Mouse (Mus musculus) right cerebral cortex, postnatal 14 days (tissue): ENCODE measurements around the gene Mylk.

Source experiments
- DNase-seq: peaks from one replicate; pipeline ENCODE4 v3.0.0; 2022

Gene Mylk

DNA sequence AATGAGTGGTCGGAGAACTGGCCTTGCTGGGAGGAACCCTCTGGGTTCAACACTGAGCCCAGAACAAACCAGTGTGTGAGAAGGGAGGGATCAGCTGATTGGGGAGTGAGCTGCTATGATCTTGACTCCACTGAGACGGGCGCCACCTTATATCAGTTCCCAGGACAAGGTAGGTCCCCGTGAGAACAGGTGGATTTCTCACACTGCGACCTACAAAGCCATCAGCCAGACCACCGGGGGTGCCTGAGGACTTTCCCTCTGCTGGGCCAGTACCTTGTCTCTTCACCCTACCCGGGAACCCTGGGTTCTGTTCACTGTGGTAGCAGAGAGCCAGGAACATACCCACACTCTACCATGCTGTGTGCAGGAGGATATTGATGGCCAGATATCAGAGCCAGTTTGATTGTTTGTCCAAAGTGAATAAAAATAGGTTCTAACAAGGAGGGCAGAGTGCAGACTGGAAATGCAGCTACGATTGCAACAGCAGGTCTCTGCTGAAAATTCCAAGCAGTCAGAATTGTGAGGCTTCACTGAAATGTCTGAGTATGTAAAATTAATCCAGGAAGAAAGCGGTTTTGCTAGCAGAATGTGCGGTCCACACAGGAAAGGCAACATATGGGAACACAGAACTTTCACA, 248.8 kb downstream of the Mylk start:
- no peak for DNase-seq

DNA sequence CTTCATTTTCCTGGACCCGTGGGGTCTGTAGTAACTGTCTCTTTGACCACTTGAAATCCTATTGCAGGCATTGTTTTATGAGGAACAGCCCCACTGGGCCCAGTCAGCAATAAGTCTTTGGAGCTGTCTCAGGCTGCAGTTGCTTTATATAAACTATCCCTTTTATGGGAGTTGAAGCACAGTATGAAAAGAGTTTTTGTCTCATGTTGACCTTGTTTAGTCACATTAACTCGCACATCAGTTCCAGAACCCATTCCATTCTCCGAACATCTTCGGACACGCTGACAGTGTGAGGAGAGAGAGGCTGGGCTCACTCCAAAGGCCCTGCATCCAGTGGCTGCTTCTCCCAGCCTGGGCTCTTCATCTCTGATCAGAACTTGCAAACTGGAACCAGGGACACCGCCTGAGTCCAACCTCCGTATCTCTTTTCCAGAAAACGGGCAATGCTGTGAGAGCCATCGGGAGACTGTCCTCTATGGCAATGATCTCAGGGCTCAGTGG, 249.7 kb downstream of the Mylk start:
- no peak for DNase-seq

DNA sequence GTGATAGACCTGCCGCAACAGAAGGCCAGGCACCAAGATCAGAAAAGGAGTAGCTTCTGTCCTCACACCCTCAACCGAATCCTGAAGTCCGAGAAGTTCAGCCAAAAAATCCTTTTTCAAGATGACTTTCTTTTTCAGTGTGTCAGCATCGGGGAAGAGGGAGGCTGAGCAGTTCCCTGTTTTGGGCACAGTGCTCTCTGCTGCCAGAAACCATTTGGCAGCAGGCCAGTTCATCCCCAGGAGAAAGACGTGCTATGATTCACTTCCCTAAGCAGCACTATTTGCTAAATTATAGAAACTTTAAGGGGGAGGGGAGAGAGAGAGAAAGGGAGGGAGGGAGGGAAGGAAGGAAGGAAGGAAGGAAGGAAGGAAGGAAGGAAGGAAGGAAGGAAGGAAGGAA, 251.1 kb downstream of the Mylk start:
- peak; percentile 83 for DNase-seq

DNA sequence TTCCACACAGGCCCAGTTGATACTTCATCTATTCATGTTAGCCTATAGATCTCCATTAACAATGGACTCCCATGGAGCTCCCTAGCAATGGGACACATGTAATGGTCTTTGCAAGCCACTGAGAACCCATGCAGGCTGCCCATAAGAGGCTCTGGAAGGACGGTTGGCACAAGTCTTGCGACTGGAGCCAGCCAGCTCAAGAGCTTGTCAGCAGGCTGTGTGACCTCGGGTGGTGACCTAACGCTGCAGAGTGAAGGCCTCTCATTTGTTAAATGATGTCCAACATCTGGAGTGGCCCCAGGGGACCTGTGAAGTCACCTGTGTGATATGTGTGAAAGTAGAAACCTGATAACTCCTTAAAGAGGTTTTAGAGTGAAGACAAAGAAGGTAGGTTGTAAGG, 252.0 kb downstream of the Mylk start:
- DNase-seq: no peak

DNA sequence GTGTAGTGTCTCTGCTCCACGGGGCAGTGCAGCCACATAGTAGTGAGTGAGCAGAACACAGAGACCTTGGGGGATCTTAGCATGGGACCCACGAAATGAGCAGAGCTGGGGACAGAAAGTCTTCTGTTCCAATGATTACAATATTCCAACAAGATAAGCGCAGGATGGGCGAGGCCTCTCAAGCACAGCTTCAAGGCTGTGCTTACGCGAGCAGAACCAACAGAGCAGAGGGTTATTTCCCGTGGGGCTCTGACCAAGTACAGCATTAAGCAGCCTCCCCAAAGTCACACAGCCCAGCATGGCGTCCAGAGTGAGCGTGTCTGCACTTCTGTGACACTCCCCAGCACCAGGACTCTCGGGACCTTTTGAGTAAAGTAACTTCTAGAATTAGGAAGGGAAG, 252.6 kb downstream of the Mylk start:
- DNase-seq: no peak

DNA sequence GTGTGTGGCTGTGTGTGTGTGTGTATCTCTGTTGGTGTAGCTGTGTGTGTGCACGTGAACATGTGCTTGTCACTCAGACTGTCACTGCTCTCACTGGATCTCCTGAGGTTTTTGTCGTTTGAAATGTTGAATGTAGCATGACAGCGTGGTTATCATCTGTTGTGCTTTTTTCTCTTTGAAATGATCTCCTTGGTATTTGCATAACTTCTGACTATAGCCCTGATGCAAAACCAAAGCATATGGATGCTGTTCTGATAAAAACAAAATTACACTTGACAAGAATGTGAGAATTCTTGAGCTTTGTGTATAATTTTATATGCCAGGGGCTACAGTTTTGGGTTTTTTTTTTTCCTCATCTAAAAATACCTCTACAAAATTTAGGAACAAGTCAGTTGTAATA, 254.0 kb downstream of the Mylk start:
- no peak for DNase-seq

DNA sequence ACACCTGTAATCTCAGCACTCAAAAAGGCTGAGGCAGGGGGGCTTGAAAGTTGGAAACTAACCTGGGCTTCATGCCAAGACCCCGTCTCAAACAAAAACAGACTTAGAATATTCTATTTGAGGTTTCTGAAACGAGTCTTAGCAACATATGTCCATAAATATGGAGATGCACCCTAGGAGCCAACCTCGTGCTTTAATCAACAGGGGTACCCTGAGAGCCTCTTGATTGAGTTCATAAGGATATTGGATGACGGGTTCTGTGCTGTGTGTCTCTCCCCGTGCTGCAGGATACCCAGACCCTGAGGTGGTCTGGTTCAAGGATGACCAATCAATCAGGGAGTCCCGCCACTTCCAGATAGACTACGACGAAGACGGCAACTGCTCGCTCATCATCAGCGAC, 255.0 kb downstream of the Mylk start:
- no peak for DNase-seq

DNA sequence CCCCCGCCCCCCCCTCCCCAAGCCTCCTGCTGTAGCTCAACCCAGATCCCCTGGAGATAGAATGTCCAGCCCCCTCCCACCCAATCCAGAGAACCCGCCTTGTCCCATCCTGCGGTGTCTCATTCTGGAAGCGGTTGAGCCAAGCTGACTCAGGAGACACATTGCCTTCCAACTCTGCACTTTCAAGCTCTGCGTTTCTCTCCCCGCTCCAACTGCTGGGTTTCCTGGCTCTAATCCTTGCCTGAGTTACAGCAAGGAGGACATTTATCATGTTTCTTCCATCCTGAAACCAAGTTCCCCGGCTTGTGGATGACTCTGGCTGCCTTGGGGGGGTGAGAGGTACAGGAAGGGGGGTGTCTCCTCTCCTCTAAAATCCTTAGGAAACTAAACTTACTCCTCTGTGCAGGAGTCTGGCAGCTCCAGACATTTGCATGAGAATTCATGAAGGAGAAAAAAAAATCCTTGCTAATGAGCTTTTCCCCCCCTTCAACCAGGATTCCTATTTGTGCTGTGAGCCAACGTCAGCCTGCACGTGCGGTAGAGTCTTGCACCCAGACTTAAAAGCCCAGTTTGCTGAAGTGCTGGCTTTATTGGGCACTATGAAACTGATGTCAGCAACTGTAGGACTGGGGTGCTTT, 256.0 kb downstream of the Mylk start:
- DNase-seq: no peak

DNA sequence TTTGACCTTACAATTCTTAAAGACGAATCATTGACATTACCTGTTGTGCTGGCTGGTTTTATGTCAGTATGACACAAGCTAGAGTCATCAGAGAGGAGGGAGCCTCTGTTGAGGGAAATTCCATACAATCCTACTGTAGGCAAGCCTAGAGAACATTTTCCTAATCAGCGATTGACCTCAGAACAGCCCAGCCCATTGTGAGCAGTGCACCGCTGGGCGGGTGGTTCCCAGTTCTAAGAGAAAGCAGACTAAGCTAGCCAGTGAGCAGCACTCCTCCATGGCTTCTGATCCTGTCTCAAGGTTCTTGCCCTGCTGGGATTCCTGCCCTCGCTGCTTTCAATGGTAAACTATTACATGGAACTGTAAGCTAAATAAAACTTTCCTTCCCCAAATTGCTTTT, 259.3 kb downstream of the Mylk start:
- DNase-seq: no peak

DNA sequence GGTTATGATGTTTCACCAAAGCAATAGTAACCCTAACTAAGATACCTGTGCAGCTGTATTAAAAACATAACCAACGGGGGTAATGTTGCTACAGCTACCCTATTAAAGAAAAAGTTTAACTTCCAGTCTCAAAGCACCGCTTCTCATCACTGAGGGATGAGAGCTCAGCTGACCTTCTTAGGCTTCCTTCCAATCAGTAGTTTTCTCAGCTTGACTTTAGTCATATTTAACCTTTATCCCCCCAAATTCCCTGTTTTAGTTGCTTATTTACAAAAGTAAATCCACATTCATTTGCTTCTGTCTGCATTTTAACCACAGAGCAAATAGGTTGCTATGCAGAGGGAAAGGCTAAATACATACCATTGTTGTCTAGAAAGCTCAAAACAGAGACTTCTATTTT, 259.7 kb downstream of the Mylk start:
- DNase-seq: no peak

DNA sequence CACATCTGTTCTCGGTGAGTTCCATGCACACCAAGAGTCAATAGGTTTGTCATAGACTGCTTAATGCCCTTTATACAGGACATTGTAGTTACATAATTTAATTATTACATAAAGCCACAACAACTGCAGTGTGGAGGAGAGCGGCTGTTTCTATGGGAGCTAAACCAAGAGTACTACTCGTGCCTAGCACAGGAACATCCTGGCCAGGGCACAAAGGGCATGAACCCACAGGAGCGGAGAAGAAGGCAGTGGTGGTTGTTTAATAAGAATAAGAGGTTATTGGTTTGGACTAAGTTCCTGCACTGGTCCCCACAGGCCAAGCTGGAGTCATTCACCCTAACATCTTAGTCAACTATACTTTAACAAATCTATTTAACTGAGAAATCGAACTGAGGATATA, 261.2 kb downstream of the Mylk start:
- DNase-seq: no peak

DNA sequence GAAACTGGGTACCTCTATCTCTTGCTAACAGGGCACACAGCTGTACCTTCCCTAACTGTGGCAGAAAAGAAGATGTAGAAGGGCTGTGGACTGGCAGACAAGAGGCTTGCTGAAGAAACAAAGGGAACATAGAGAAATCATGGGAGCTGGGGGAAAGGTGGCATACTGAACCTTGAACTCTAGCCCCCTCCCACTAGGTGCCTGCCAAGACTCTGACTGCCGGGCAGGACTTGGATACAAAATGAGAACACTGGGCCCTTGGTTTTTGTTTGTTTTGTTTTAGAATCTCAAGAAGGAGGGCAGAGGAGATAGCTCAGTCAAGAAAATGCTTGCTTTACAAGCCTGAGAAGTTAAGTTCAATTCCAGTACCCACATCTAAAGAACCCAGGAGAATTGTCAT, 262.4 kb downstream of the Mylk start:
- no peak for DNase-seq

DNA sequence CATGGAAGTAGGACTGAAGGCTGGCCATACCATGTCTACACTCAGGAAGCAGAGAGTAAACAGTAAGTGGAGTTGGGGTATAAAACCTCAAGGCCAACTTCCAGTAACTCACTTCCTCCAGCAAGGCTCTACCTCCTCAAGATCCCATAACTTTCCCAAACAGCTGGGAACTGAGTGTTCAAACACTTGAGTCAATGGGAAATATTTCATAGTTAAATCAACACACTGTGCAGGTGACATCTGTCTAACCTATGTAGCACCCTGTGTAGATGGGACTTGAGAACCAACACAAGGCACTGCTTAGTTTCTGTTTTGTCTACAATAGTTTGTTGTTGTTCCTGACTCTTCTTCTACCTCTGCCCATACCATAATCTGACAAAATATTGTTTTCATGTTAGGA, 263.4 kb downstream of the Mylk start:
- no peak for DNase-seq

DNA sequence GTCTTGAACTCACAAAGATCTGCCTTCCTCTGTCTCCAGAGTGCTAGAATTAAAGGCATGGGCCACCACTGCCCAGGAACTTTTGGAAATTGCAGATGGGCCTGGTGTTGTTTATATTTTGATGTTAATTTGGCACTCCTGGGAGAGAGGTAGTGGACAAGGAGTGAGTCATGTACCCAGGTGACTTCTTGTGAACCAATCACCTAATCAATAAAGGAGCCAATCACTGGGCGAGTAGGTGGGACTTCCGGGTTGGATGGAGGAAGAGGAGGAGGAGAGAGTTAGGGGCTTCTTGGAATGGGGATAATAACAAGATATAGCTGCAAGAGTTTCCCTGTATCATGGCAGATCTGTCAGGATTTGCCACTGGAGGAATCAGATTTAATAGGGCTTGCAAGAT, 268.5 kb downstream of the Mylk start:
- no peak for DNase-seq

DNA sequence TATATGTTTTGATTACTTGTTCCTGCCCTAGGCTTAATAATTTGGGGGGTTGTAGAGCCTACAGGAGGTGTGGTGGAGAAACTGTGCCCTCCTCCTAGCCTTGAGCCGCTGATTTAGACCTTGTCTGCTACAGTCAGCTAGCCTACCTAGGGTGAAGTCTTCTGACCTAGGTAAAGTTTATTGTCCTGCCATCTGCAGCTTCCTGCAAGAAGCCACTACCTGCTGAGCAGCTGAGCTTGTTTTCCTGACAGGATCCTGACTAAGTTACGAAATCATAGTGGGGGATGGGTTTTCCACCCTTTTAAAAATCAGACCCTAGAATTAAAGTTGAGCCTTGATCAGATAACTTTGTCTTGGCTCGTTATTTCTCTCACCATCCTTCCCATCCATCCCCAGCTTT, 271.5 kb downstream of the Mylk start:
- no peak for DNase-seq

DNA sequence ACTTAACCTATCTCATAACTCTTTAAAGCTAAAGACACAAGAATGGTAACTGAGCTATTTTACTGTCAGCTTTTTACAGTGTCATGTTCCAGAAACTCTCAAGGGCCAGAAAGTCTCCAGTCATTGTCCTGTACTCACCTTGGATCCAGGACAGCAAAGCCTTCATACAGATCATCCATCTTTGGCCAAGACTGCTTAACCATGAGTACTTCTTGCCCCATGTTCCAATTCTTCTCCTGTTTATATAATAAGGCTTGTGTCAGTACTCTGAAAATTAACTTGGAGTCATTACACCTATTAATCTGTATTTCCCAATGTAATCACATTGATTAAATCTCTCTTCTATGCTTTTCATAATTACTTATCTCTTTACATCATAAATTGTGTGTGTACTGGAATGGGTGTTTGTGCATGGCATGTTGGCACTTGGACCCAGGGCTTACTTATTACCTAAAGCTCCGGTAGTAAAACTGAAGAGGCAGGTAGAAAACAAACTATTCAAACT, 273.5 kb downstream of the Mylk start:
- DNase-seq: no peak

DNA sequence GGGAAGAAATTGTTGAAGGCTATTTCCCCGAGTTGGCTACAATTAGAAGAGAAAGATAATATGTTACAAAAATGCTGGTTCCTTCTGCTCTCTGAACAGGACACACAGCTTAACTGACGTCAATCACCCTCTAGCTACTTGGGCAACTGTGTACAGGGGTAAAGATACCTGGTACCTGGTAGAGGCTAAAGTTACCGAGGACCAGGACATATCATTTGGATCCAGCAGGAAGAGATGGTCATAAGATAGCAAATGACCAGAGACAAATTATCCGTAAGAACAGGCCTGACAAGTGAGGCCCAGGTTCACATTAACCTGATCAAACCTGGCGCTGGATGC, 276.9 kb downstream of the Mylk start:
- DNase-seq: no peak

DNA sequence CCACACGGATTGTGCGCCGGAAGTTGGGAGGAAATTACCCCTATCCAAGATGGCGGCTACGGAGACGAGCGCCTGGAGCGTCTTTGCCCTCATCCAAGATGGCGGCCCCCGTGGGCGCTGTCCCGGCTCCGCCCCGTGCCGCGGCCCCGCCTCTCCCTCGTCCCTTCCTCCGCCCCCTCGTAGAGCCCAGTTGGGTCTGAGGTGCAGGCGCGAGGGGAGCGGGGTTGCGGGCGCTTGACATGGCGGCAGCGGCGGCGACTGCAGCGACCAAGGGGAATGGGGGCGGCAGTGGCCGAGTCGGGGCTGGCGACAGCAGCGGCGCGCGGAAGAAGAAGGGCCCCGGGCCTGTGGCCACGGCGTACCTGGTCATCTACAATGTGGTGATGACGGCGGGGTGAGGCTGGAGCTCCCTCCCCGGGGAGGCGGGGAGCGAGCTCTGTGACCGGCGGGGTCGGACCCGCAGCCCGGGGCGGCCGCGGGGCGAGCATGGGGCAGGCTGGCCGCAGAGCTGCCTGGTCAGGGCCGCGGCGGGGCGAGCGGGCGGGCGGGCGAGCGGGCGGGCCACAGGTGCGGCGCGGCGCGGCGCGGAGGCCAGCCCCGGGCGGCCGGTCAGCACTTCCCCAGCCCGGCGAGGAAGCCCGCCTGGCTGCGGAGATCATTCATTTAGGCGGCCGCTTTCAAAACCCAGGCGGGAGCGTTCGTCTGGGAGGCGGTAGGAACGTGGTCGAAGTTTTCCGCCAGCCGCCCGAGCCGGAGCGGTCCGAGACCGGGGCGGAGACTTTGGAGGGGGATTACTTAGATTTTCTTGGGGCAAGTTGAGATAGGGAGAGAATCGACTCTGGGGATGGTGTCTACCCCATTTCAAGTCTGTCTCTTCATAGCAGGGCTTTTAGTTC, 277.5 kb downstream of the Mylk start, which contains the start of gene Hacd2:
Gene Hacd2 (plus strand): TSS at position 187 of the 896 bp plus-strand sequence.
- peak; percentile 92 for DNase-seq

DNA sequence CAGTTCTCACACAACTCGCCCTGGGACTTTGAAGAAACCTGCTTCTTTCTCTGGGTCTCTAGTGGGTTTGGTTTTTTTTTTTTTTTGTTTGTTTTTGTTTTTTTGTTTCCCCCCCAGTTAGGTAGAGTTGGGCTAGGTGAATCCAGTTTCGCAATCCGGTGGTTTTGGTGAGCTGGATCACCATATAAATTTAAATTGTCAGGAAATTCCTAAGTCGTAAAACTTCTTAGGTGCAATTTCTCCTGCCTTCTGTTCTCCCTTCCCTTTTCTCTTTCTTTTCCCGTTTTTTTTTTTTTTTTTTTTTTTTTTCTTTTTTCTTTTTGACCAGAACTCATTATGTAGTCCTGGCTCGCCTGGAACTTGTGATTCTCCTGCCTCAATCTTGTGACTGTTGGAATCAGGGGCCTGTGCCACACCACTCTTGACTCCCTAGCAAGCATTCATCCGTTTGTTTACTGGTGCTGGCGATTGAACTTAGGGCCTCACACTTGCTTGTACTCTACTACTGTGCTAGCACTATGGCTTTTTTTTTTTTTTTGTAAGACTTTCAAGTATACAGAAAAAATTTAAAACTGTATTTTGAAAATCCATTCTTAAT, 278.2 kb downstream of the Mylk start:
- no peak for DNase-seq

DNA sequence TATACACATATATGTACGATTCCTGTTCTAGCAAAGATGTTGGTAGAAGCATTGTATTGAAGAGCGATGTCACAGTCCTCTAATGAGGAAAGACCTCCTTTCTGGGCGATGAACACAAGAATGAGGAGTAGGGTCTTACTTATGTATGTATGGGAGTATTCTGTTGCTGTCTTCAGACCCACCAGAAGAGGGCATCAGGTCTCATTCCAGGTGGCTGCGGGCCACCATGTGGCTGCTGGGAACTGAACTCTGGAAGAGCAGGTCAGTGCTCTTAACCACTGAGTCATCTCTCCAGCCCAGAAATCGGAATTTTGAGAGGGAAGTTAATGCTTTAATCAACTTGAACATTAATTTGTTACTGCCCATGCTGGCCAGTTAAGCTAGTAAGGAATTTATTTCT, 279.3 kb downstream of the Mylk start:
- no peak for DNase-seq

DNA sequence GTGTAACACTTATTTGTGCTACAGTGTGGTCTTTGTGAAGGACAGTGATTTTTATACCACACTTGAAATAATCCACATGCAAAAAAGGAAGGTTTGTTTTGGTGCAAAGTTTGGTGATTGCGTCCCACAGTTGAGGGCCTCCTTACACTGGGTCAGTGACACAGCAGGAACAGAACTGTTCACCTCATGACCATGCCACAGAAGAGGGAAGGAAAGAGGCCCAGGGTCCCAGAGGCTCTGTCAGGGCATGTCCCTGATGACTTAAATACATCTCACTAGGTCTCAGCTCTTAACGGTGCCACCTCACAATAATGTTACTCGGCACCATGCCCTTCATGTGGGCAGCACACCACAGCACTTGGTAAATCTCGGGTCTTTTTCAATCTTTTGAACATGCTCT, 280.3 kb downstream of the Mylk start:
- DNase-seq: no peak

DNA sequence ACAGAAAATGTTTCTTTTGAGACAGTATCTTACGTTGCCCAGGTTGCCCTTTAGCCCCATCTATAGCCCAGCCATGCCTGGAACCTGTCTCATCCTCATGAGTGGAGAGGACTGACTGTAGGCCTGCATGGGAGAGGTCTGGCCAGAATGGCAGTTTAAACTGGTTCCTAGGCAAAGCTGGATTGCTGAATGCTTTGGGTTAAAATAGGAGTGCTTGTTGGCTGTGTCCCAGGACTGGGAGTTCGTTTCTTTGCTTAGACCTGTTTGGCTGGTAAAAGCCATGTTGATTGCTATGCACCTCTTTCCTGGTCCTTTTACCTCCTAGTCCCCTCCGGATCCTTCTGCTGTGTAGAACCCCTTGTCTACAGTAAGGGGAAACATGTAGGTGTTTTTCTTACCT, 288.2 kb downstream of the Mylk start:
- no peak for DNase-seq

DNA sequence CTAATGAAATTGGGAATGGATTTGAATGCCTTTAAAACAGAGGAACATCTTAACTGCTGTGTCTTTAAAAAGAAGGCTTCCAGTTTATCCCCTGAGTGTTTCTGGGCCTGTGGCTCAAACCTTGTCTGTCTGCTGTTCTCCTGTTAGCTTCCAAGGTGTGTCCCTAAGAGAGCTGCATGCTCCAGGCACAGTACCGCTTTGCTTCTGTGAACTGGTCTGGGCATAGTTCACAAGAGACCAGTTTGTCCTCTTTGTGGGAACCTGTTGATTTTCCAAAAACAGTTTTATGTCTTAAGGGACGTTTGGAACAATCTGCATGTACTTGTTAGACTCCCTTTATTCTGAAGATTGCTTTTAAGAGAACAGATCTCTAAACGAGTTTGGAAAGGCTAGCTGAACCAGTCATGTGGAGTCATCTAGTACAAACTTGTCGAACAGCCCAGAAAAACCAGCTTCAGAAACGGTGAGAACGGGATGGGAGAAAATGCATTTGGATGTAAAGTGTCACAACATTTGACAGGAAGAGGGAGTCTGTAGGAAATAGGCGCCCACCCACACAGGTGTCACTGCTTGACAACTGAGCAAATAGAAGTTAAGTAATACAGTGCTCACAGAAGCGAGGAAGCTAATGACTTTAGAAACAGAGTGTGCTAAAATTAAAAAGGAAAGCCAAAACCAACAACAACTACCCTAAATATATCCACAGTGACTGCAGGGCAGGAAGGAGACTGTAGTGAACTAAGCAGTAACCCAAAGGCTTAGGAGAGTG, 289.0 kb downstream of the Mylk start:
- no peak for DNase-seq
